Mouse (Mus musculus): ENCODE data around the gene Zfp579.

- no peak for TF ChIP-seq GATA1 (IDR thresholded peaks at IDR 0.05; ENCODE audit: low read length)
- TF ChIP-seq TAL1 (IDR thresholded peaks at IDR 0.05; ENCODE audit: low read length): no peak
Observed at GRCm38 (mm10) chr7:4975455-4975854, 20.5 kb downstream of the Zfp579 start.

All from erythroblast, embryonic 14.5 days (primary cell).